Mouse (Mus musculus): ENCODE results near the gene 1110025L11Rik.
"Not testable (repeated sequence)": the region's sequence is repeated elsewhere in the genome, so short reads cannot be mapped to it uniquely, and the experiment has no call there.

Gene 1110025L11Rik

GRCm38 (mm10) chr16:89063902-89064301, at the start of gene 1110025L11Rik:
TSS of gene 1110025L11Rik (minus strand) at chr16:89064002.
- not testable (repeated sequence) for DNase-seq (ENCODE audit: low read depth, low spot score)

GRCm38 (mm10) chr16:89071041-89071440, 7.2 kb upstream of the 1110025L11Rik start:
- DNase-seq (ENCODE audit: low read depth, low spot score): not testable (repeated sequence)

- no peak for DNase-seq (ENCODE audit: low read depth, low spot score)
Observed at GRCm38 (mm10) chr16:89047783-89048182, 16.0 kb downstream of the 1110025L11Rik start, which contains the start of gene Krtap6-5. TSS of gene Krtap6-5 (minus strand) at chr16:89047883.

GRCm38 (mm10) chr16:89041372-89041771, 22.4 kb downstream of the 1110025L11Rik start, which contains the start of gene Gm10228:
TSS of gene Gm10228 (minus strand) at chr16:89041472.
- not testable (repeated sequence) for DNase-seq (ENCODE audit: low read depth, low spot score)

- DNase-seq (ENCODE audit: low read depth, low spot score): not testable (repeated sequence)
Observed at GRCm38 (mm10) chr16:89031399-89031798, 32.4 kb downstream of the 1110025L11Rik start, which contains the start of gene Krtap6-1. TSS of gene Krtap6-1 (plus strand) at chr16:89031699.

GRCm38 (mm10) chr16:89014984-89015383, 48.8 kb downstream of the 1110025L11Rik start, which contains the start of gene Gm10229:
TSS of gene Gm10229 (plus strand) at chr16:89015284.
- DNase-seq (ENCODE audit: low read depth, low spot score): not testable (repeated sequence)

- DNase-seq (ENCODE audit: low read depth, low spot score): no peak
Observed at GRCm38 (mm10) chr16:89013973-89014372, 49.8 kb downstream of the 1110025L11Rik start.
